Mouse (Mus musculus) urinary bladder, adult 2 months (tissue): ENCODE measurements around the gene Dok5. TPM values are rescaled to one million over a fixed set of nuclear protein-coding genes. Genes with fewer than 3 reads are reported as not detected.

Experiments
- DNase-seq: peaks from one replicate; pipeline ENCODE4 v3.0.0; 2022; ENCODE audit warnings: low spot score
- polyA plus RNA-seq: library from polyadenylated mRNA; depleted of rRNA; stranded (reverse); fragments of >200 nt; gene quantifications from 2 replicates; pipeline ENCODE4 v1.2.3, GENCODE M21; 2012

Dok5 gene
- polyA plus RNA-seq, 1 experiment: 0.39 TPM

GRCm38 (mm10) chr2:170738446-170738845, 6.8 kb downstream of the Dok5 start:
- no peak for DNase-seq

DNA sequence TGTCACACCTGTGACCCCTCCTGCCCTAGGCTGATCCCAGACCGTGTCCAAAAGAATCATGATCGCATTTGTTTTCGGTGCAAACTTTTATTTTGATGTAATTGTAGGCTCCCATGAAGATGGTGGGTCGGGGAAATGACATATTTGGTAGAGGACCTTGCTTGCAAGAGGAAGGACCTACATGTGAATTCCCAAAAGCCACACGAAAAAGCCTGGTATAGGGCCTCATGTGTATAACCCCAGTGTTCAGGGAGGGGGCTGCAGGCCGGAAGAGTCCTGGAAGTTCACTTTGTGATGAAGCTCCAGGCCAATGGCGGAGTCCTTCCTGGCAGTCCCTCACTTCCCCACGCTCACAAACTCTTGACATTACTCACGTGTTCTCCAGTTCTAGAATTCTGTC, 7.3 kb downstream of the Dok5 start:
- DNase-seq: no peak

GRCm38 (mm10) chr2:170739713-170740365, 8.2 kb downstream of the Dok5 start:
- DNase-seq: no peak

GRCm38 (mm10) chr2:170743521-170743920, 11.9 kb downstream of the Dok5 start:
- no peak for DNase-seq

DNA sequence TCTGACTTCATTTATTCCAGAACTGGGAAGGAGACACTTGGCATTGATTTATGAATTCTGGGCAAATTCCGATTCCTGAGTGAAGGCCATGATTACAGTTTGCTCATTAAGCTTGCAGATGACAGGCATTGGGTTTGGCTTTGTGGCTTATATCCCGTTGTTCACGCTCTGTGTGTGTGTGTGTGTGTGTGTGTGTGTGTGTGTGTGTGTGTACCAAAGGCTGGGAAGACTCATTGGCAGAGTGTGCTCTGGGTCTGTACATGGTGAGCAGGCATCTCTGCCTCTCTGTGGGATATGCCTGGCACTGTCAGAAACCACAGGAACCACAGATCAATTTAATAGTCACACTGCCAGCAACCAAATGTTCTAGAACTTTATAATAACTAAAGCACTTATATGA, 17.3 kb downstream of the Dok5 start:
- no peak for DNase-seq

- no peak for DNase-seq
Observed at GRCm38 (mm10) chr2:170752191-170752850, 20.7 kb downstream of the Dok5 start.

GRCm38 (mm10) chr2:170755817-170756216, 24.2 kb downstream of the Dok5 start:
- no peak for DNase-seq

DNA sequence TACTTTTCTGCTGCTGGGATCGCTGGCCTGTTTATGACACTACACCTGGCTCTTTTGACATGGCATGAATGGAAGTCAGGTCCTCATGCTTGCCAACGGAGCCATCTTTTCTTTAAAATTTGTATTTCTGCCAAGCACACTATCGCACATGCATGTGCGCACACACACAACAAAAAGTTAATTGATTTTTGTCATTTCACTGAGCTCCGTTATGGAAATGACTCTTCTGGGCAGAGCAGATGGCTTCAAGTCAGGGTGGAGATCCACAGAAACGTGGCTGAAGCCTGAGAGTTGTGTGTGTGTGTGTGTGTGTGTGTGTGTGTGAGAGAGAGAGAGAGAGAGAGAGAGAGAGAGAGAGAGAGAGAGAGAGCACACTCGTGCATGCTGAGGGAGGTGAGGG, 25.1 kb downstream of the Dok5 start:
- DNase-seq: no peak

DNA sequence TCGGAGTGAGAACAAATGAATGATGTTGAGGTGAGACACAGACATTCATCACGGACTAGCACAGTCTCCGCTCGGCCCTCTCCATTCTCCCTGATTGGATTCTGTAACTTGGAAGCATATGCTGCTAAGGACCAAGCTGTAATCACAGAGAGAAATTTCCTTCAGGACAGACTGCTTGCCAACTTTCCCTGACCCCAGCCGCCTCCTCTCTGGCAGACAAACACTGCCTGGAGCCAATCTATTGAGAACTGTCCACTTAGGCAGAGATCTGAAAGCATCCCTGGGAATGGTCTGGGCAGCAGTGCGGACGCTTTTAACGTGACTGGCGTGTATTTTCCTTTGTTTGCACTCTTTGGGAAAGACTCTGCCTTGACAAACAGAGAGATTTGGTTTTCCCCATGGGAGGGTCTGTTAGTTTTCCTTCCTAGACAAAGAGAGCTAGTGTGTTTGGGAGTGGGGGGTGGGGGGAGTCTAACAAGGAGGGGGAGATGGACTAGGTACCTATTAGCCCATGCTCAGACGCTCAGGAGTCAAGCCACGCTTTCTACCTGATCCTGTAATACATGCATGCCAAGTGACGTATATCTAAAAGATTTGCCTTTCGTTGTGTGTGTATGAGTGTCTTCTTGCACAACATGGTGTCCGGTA, 25.7 kb downstream of the Dok5 start:
- DNase-seq: no peak

DNA sequence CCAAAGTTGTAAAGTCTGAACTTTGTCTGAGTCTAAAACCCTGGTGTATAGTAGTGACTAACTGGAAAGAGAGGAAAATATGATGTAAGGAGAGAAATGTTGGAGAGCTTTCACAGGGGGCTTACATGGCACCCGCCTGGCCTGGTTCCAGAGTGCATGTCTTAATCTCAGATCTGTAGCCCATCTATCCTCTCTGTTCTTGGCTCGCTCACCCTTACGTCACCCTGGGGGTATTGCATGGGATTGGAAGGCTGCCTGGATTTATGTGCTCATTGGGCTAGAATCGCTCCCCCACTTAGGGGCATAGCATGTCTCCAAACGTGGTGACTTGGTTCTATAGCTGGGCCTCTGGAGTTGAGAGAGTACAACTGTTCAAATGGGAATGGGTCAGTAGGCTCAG, 26.6 kb downstream of the Dok5 start:
- DNase-seq: no peak

GRCm38 (mm10) chr2:170764704-170765103, 33.1 kb downstream of the Dok5 start:
- DNase-seq: no peak

GRCm38 (mm10) chr2:170767243-170767642, 35.6 kb downstream of the Dok5 start:
- no peak for DNase-seq

GRCm38 (mm10) chr2:170768699-170769098, 37.1 kb downstream of the Dok5 start:
- DNase-seq: no peak

DNA sequence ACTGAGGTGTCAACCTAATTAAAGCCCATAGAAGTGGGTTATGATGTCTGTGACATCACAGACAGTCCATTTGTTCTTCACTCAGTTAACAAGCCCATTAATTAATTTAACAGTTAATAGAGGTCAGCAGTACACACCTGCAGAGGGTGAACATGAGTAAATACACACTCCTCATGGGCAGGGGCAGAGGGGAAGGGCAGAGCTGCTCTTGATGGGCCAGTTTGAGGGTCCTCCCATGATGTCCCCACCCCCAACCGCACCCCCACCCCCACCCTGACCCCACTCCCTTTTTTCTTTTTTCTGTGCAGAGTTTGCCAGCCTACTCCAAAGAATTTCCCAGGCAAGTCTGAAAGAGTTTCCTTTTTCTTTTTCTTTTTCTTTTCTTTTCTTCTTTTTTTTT, 39.9 kb downstream of the Dok5 start:
- DNase-seq: no peak

GRCm38 (mm10) chr2:170772126-170772884, 40.7 kb downstream of the Dok5 start:
- no peak for DNase-seq

- no peak for DNase-seq
Observed at GRCm38 (mm10) chr2:170772885-170773270, 41.3 kb downstream of the Dok5 start.

- DNase-seq: no peak
Observed at GRCm38 (mm10) chr2:170775577-170775976, 44.0 kb downstream of the Dok5 start.

- no peak for DNase-seq
Observed at GRCm38 (mm10) chr2:170776107-170776506, 44.5 kb downstream of the Dok5 start.

GRCm38 (mm10) chr2:170777572-170777971, 46.0 kb downstream of the Dok5 start:
- no peak for DNase-seq

- no peak for DNase-seq
Observed at GRCm38 (mm10) chr2:170780010-170780750, 48.6 kb downstream of the Dok5 start.

DNA sequence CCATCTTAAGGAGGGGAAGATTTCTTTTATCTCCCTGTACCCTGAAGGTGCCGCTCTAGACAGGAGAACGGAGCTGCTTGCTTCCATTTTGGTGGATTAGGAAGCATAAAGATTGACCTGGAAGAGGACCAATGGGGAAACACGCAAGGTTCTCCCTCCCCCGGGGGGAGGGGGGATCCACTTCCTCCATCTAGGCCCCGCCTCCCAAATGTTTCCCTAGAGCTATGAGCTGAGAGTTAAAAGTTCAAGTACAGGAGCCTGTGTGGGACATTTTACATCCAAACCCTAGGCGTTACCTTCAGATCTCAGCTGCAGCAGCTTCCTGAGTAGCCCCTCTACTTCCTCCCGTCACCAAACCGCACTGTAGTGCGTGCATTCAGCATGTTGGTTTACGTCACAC, 56.5 kb downstream of the Dok5 start:
- no peak for DNase-seq
